Mouse (Mus musculus): ENCODE results near the gene Sirt7. TPM values are rescaled to one million over a fixed set of nuclear protein-coding genes. Genes with fewer than 3 reads are reported as not detected.

The Sirt7 gene
- total RNA-seq, 1 experiment from 2014 or later: 52.4 TPM

- ATAC-seq (replicated peaks in 1 of 2; ENCODE audit: insufficient read depth in 1 of 2, low FRiP score in 2 of 2, low TSS enrichment in 1 of 2, low read depth in 1 of 2, poor library complexity in 2 of 2, severe bottlenecking in 2 of 2): no peak; a peak in 1 of 4 replicates
These were observed 45.5 kb downstream of the Sirt7 start for GRCm38 (mm10) chr11:120579316-120580107.

DNA sequence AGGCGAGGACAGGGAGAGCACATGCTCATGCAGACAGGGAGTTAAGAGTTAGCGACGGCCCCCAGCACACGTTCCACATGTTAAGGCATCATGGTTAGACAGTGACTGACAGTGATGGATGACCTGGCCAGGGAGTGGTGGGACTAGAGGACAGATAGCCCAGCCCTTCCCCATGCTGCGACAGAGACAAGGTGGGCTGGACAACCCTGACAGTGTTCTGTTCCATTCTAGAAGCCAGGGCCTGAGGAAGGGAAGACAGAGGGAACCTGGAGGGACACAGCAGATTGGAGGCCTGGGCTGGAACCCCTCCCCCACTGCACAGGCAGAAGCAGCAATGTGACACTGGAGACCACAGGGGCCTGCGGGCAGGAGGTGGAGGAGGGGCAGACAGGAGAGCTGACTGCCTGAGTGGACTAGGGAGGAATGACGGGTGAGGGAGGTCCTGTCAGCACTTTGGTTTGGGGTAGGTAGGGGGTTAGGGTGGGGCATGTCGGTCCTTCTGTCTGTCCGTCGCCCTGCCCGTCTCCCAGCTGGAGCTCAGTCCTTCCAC is 46.3 kb downstream of the Sirt7 start:
- ATAC-seq (replicated peaks in 1 of 2; ENCODE audit: insufficient read depth in 1 of 2, low FRiP score in 2 of 2, low TSS enrichment in 1 of 2, low read depth in 1 of 2, poor library complexity in 2 of 2, severe bottlenecking in 2 of 2): no peak

- ATAC-seq (replicated peaks in 1 of 2; ENCODE audit: insufficient read depth in 1 of 2, low FRiP score in 2 of 2, low TSS enrichment in 1 of 2, low read depth in 1 of 2, poor library complexity in 2 of 2, severe bottlenecking in 2 of 2): no peak
These were observed 46.9 kb downstream of the Sirt7 start for GRCm38 (mm10) chr11:120578024-120578693.

GRCm38 (mm10) chr11:120577211-120578023 is 47.6 kb downstream of the Sirt7 start:
- ATAC-seq (replicated peaks in 1 of 2; ENCODE audit: insufficient read depth in 1 of 2, low FRiP score in 2 of 2, low TSS enrichment in 1 of 2, low read depth in 1 of 2, poor library complexity in 2 of 2, severe bottlenecking in 2 of 2): no peak

- ATAC-seq (replicated peaks in 1 of 2; ENCODE audit: insufficient read depth in 1 of 2, low FRiP score in 2 of 2, low TSS enrichment in 1 of 2, low read depth in 1 of 2, poor library complexity in 2 of 2, severe bottlenecking in 2 of 2): no peak
These were observed 48.6 kb downstream of the Sirt7 start for GRCm38 (mm10) chr11:120576365-120576981.

- no peak for ATAC-seq (replicated peaks in 1 of 2; ENCODE audit: insufficient read depth in 1 of 2, low FRiP score in 2 of 2, low TSS enrichment in 1 of 2, low read depth in 1 of 2, poor library complexity in 2 of 2, severe bottlenecking in 2 of 2)
These were observed 49.1 kb downstream of the Sirt7 start for GRCm38 (mm10) chr11:120575940-120576339.

DNA sequence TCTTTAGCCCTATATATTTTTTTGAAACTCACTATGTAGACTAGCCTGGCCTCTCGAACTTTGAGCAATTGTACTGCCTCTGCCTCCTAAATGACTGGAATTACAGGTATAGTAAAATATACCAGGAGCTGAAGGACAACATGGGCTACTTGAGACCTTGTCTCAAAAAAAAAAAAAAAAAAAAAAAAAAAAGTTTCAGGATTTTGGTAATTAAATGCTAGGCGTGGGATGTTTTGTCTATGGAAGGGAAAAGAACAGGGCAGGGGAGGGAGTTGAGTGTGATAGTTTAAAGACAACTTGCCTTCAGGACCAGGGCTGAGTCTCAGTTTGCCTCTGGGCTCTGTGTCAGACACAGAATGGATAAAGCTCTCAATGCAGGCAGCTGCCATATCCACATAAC is 50.0 kb downstream of the Sirt7 start:
- no peak for ATAC-seq (replicated peaks in 1 of 2; ENCODE audit: insufficient read depth in 1 of 2, low FRiP score in 2 of 2, low TSS enrichment in 1 of 2, low read depth in 1 of 2, poor library complexity in 2 of 2, severe bottlenecking in 2 of 2)

DNA sequence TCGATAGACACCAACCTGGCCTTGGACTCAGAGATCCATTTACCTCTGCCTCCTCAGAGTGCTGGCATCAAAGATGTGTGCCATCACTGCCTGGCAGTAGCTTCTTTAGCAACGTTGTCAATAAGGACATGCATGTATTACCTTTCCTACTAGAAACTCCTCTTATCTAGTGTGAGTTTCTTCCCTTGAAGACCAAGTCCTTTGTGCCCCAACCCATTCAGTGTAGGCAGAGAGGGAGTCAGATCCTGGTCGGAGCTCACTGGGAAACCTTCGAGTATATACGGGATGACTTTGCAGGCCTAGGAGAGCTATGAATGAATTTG is 50.8 kb downstream of the Sirt7 start:
- no peak for ATAC-seq (replicated peaks in 1 of 2; ENCODE audit: insufficient read depth in 1 of 2, low FRiP score in 2 of 2, low TSS enrichment in 1 of 2, low read depth in 1 of 2, poor library complexity in 2 of 2, severe bottlenecking in 2 of 2)

GRCm38 (mm10) chr11:120573585-120574277 is 51.3 kb downstream of the Sirt7 start:
- no peak; a peak in 1 of 4 replicates for ATAC-seq (replicated peaks in 1 of 2; ENCODE audit: insufficient read depth in 1 of 2, low FRiP score in 2 of 2, low TSS enrichment in 1 of 2, low read depth in 1 of 2, poor library complexity in 2 of 2, severe bottlenecking in 2 of 2)

GRCm38 (mm10) chr11:120572752-120573584 is 52.1 kb downstream of the Sirt7 start, which contains the start of gene P4hb:
Gene P4hb (minus strand): TSS chr11:120573253.
- peak; percentile 84 to 89 for ATAC-seq (replicated peaks in 1 of 2; ENCODE audit: insufficient read depth in 1 of 2, low FRiP score in 2 of 2, low TSS enrichment in 1 of 2, low read depth in 1 of 2, poor library complexity in 2 of 2, severe bottlenecking in 2 of 2)

DNA sequence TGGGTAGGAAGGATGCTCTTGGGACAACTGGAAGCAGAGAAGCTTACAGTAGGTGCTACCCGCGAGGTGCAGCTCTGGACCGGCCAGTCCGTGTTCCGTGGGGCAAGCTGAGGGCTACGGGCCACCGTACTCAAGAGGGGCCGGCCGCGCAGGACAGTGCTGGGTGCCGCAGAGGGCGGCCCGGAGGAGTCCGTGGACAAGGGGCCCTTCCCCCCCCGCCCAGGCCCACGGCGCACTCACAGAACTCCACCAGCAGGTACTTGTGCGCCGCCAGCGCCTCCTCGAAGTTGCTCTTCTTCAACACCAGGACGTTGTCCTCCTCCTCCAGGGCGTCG is 52.7 kb downstream of the Sirt7 start:
- ATAC-seq (replicated peaks in 1 of 2; ENCODE audit: insufficient read depth in 1 of 2, low FRiP score in 2 of 2, low TSS enrichment in 1 of 2, low read depth in 1 of 2, poor library complexity in 2 of 2, severe bottlenecking in 2 of 2): no peak

DNA sequence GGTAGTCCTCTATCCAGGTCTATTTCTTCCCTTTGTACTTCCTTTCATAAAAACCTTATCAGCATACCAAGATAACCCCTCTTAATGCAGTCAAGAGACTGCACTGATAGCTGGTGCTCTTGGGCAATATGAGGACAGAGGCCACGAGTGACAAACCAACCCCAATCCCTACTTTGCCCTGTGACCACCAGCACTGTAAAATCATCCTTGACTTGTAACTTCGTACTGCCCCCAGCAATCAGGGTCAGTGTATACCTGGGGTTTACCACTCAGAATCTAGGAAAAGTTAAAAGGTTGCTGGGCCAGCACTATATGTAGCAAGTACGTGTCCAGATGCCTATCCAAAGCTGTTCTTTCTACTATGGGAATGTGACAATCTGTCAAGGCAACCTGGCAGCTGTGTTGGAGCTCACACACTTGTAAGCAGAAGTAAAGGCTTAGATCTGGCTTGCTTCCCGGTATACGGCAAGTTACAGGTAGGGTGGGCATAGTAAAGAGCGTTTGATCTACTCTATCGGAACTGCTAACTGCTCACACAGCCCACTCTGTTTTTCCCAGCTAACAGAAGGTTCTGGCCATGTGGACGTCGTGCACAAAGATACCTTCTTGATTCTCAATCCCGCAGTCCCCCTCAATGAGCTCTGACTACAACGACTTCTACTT is 53.2 kb downstream of the Sirt7 start:
- no peak for ATAC-seq (replicated peaks in 1 of 2; ENCODE audit: insufficient read depth in 1 of 2, low FRiP score in 2 of 2, low TSS enrichment in 1 of 2, low read depth in 1 of 2, poor library complexity in 2 of 2, severe bottlenecking in 2 of 2)

GRCm38 (mm10) chr11:120571122-120571521 is 53.9 kb downstream of the Sirt7 start:
- no peak; a peak in 1 of 4 replicates for ATAC-seq (replicated peaks in 1 of 2; ENCODE audit: insufficient read depth in 1 of 2, low FRiP score in 2 of 2, low TSS enrichment in 1 of 2, low read depth in 1 of 2, poor library complexity in 2 of 2, severe bottlenecking in 2 of 2)

Measured in hematopoietic stem cell, adult 5-6 weeks (primary cell).